Mouse (Mus musculus) cerebellum, adult 11-12 months (tissue): ENCODE data around the gene Aox3.
A peak's percentile ranks its signal among the peaks of the same experiment; 100 is the strongest.

Experiments
- DNase-seq: peaks from one replicate; pipeline ENCODE4 v3.0.0; 2022

The Aox3 gene

GRCm38 (mm10) chr1:58212805-58213204 lies 99.9 kb downstream of the Aox3 start:
- DNase-seq: no peak

- DNase-seq: no peak
These were observed 100.9 kb downstream of the Aox3 start for GRCm38 (mm10) chr1:58213838-58214237.

- no peak for DNase-seq
These were observed 102.4 kb downstream of the Aox3 start for GRCm38 (mm10) chr1:58215353-58215752.

- no peak for DNase-seq
These were observed 103.1 kb downstream of the Aox3 start for GRCm38 (mm10) chr1:58215956-58216532.

- no peak for DNase-seq
These were observed 108.1 kb downstream of the Aox3 start for GRCm38 (mm10) chr1:58221070-58221469.

- DNase-seq: peak; percentile 5
These were observed 108.9 kb downstream of the Aox3 start for GRCm38 (mm10) chr1:58221879-58222278.

- no peak for DNase-seq
These were observed 115.2 kb downstream of the Aox3 start for GRCm38 (mm10) chr1:58228086-58228485.

- no peak for DNase-seq
These were observed 116.0 kb downstream of the Aox3 start for GRCm38 (mm10) chr1:58228916-58229315.

GRCm38 (mm10) chr1:58229774-58230173 lies 116.8 kb downstream of the Aox3 start:
- DNase-seq: no peak

GRCm38 (mm10) chr1:58230542-58230941 lies 117.6 kb downstream of the Aox3 start:
- DNase-seq: no peak

- no peak for DNase-seq
These were observed 122.5 kb downstream of the Aox3 start for GRCm38 (mm10) chr1:58235405-58235804.

GRCm38 (mm10) chr1:58237527-58238299 lies 124.8 kb downstream of the Aox3 start:
- DNase-seq: no peak

- DNase-seq: no peak
These were observed 125.5 kb downstream of the Aox3 start for GRCm38 (mm10) chr1:58238440-58238839.

- no peak for DNase-seq
These were observed 126.0 kb downstream of the Aox3 start for GRCm38 (mm10) chr1:58238961-58239360.

- DNase-seq: no peak
These were observed 127.4 kb downstream of the Aox3 start for GRCm38 (mm10) chr1:58240347-58240746.

- no peak for DNase-seq
These were observed 131.6 kb downstream of the Aox3 start for GRCm38 (mm10) chr1:58244487-58244886.

- no peak for DNase-seq
These were observed 135.6 kb downstream of the Aox3 start for GRCm38 (mm10) chr1:58248518-58248917.
